Mouse (Mus musculus): ENCODE data around the gene Capn2.

DNA sequence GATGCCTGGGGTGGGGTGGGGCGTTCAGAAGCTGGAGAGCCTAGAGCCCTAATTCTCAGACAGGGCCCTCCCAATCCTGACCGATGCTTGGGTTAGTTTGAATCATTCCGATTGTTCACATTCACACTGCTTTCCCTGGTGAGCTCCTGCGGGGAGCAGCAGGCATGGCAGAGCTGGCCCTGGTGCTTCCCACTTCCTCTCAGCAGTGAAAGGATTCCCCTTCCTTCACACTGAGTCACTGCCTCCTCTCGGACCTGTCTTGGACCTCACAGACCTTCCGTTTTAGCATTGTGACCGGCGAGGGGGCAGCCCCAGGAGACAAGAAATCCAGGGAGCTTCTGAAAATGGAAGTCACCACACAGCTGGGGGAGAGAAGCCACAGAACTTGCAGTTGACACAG, 5.6 kb downstream of the Capn2 start:
- TF ChIP-seq CTCF (IDR thresholded peaks at IDR 0.05; ENCODE audit: low read depth): no peak
- no peak for TF ChIP-seq EP300 (IDR thresholded peaks at IDR 0.05; ENCODE audit: low read depth)

Measured in liver, postnatal 0 days (tissue).